Comparison of ENCODE assay signal across 17 mouse cellular contexts in genomic region chr7:128062456-128062855, GRCm38 (mm10). TPM values are rescaled to one million over a fixed set of nuclear protein-coding genes. Genes with fewer than 3 reads are reported as not detected.
A peak's percentile ranks its signal among the peaks of the same experiment; 100 is the strongest.
DNase-seq lines count a peak whose midpoint lies in the region; ATAC-seq and TF ChIP-seq lines count a peak whose summit lies in the region.
"Had no signal": no experiment of that assay in that cellular context is flagged by ENCODE, and none has a peak within 500 bp of the region (broad histone marks: within the 10 kb centered on the region; RNA-seq: fewer than 3 reads in every experiment).

TSS of gene Itgam (plus strand) at chr7:128062640.
TSS of gene Gm49368 (plus strand) at chr7:128062683.

- in situ Hi-C loops in CH12.LX (cut with MboI; ENCODE audit: low pct_ligation_motif_present, low pct_unique_long_range_greater_than_20kb, low sequenced_read_pairs), result no loop called here

- peaks cover 1% of the 10 kb centered on the region for H3K9me3 ChIP-seq in CH12.LX (replicated peaks; ENCODE audit: low read length)
- no peaks in the 10 kb centered on the region for H3K9me3 ChIP-seq in limb, embryonic 10.5 days (replicated peaks)

- H3K9ac ChIP-seq in CH12.LX (ENCODE audit: insufficient read depth, low read depth), result no peak within 1 kb of the TSS

- WGBS in limb, embryonic 10.5 days, result 91% methylated on average over 7 of the region's 7 CpGs

- peaks cover 5% of the 10 kb centered on the region for H3K27me3 ChIP-seq in CH12.LX (replicated peaks)
- no peaks in the 10 kb centered on the region for H3K27me3 ChIP-seq in limb, embryonic 10.5 days (ENCODE audit: low read depth, poor library complexity, severe bottlenecking)

- no peaks in the 10 kb centered on the region for H3K79me2 ChIP-seq in CH12.LX (replicated peaks; ENCODE audit: control insufficient read depth, extremely low read depth, insufficient read depth, poor library complexity, severe bottlenecking)

- 0 out of 2 replicates have a peak within 1 kb of the TSS, but pooled peaks have one; percentile 44 for H3K4me2 ChIP-seq in CH12.LX (ENCODE audit: insufficient read depth, low read depth, poor library complexity, severe bottlenecking)

- ATAC-seq in common myeloid progenitor, adult 5-6 weeks (replicated peaks; ENCODE audit: low read depth, poor library complexity, severe bottlenecking), result peak; percentile 60
- peak; percentile 65 for ATAC-seq in neutrophil, adult 5-6 weeks (ENCODE audit: extremely low read depth, insufficient number of reproducible peaks, low FRiP score, poor library complexity, severe bottlenecking)
- ATAC-seq: inflammation-experienced regulatory T-cells, adult 6 months had no signal

- no peak for TF ChIP-seq EP300 in CH12.LX (IDR thresholded peaks at IDR 0.05; ENCODE audit: low read length)

- no peak for TF ChIP-seq CTCF in CH12.LX (conservative IDR thresholded peaks at IDR 0.05 in 1 of 2, IDR thresholded peaks at IDR 0.05 in 1 of 2; ENCODE audit: low read depth in 2 of 2, low read length in 2 of 2)

- TF ChIP-seq RAD21 in CH12.LX (IDR thresholded peaks at IDR 0.05; ENCODE audit: low read depth, low read length), result no peak

- TF ChIP-seq POLR2A in CH12.LX (IDR thresholded peaks at IDR 0.05; ENCODE audit: low read depth, low read length), result no peak

- intact Hi-C loops in left cerebral cortex, postnatal 36 days (cut with DNase I), result no loop called here

- peaks cover 8 to 39% of the 10 kb centered on the region in 2 experiments for H3K4me1 ChIP-seq in CH12.LX (ENCODE audit: control insufficient read depth in 1 of 2, insufficient read depth in 2 of 2)
- H3K4me1 ChIP-seq in limb, embryonic 10.5 days, result 0 out of 2 replicates have a peak, but pooled peaks cover 2% of the 10 kb centered on the region

- H3K4me3 ChIP-seq in CH12.LX (replicated peaks in 1 of 3; ENCODE audit: low read depth in 2 of 3, low read length in 2 of 3, poor library complexity in 1 of 3), result no peak within 1 kb of the TSS
- H3K4me3 ChIP-seq in limb, embryonic 10.5 days, result no peak within 1 kb of the TSS
- H3K4me3 ChIP-seq: heart, adult 2 months had no signal

- DNase-seq in lung, postnatal 25 days (ENCODE audit: low spot score), result peak; percentile 36
- DNase-seq in lung, postnatal 10 days, result no peak
- no peak for DNase-seq in CH12.LX (ENCODE audit: extremely low read depth)
- DNase-seq in left cerebral cortex, postnatal 36 days (ENCODE audit: low spot score in 2 of 2), result no peak
- DNase-seq in limb, embryonic 10.5 days (ENCODE audit: low spot score), result no peak
- DNase-seq: adrenal gland, postnatal 14 days; cerebellum, adult 11-12 months; heart, adult 2 months; layer of hippocampus, adult 9-11 months; right cerebral cortex, postnatal 4 days had no signal

- H3K27ac ChIP-seq in CH12.LX (ENCODE audit: insufficient read depth, low read depth), result no peak within 1 kb of the TSS
- no peak within 1 kb of the TSS for H3K27ac ChIP-seq in limb, embryonic 10.5 days
- H3K27ac ChIP-seq: heart, adult 2 months had no signal

- H3K36me3 ChIP-seq in CH12.LX (replicated peaks in 1 of 2; ENCODE audit: control insufficient read depth in 1 of 2, insufficient read depth in 1 of 2, low read length in 1 of 2), result no peaks in the 10 kb centered on the region
- H3K36me3 ChIP-seq in limb, embryonic 10.5 days, result no peaks in the 10 kb centered on the region

- dilution Hi-C loops in CH12.LX (cut with MboI; ENCODE audit: extremely low pct_ligation_motif_present, extremely low pct_unique_long_range_greater_than_20kb, low sequenced_read_pairs), result no loop called here

TF ChIP-seq in CH12.LX, 34 proteins besides CTCF, POLR2A, EP300 and RAD21:
- no peak for TF ChIP-seq JUND (conservative IDR thresholded peaks at IDR 0.05; ENCODE audit: low read depth, low read length)
- no peak for TF ChIP-seq MAX (IDR thresholded peaks at IDR 0.05; ENCODE audit: low read length)
- TF ChIP-seq UBTF (IDR thresholded peaks at IDR 0.05; ENCODE audit: low read depth, low read length), result no peak
- TF ChIP-seq MAFK (IDR thresholded peaks at IDR 0.05; ENCODE audit: insufficient replicate concordance, low read length), result no peak
- no peak for TF ChIP-seq TBP (conservative IDR thresholded peaks at IDR 0.05; ENCODE audit: low read depth, low read length)
- TF ChIP-seq POLR2AphosphoS2 (IDR thresholded peaks at IDR 0.05; ENCODE audit: low read depth, low read length), result no peak
- TF ChIP-seq IRF4 (IDR thresholded peaks at IDR 0.05; ENCODE audit: low read depth, low read length), result no peak
- TF ChIP-seq TCF12 (IDR thresholded peaks at IDR 0.05; ENCODE audit: low read depth, low read length), result no peak
- no peak for TF ChIP-seq CHD2 (IDR thresholded peaks at IDR 0.05; ENCODE audit: low read length)
- no peak for TF ChIP-seq ZC3H11A (IDR thresholded peaks at IDR 0.05; ENCODE audit: low read depth, low read length)
- TF ChIP-seq JUN (IDR thresholded peaks at IDR 0.05; ENCODE audit: insufficient read depth, low read depth, low read length), result no peak
- no peak for TF ChIP-seq CHD1 (IDR thresholded peaks at IDR 0.05; ENCODE audit: low read depth, low read length)

RNA-seq across cellular contexts. Expression of gene Itgam, which starts in this region (rescaled TPM):
- total RNA-seq in CH12.LX (2012; rRNA removed), result 0.13 TPM in 2 replicates
- 0.48 and 0.50 TPM in 2 replicates for total RNA-seq in CH12.LX (2014; rRNA removed)
- polyA plus RNA-seq in CH12.LX (2012; ENCODE audit: insufficient read length, low read depth), result 1.1 TPM in 2 replicates
- 10.8 and 12.8 TPM in 2 replicates for total RNA-seq in common myeloid progenitor, adult 5-6 weeks (2017)
- 339 and 346 TPM in 2 replicates for total RNA-seq in neutrophil, adult 5-6 weeks (2017)
- 10 to 100 TPM; 10.2 to 12.1 TPM for total RNA-seq in left cerebral cortex, postnatal 36 days (2021)
- polyA plus RNA-seq in limb, embryonic 10.5 days (2016; fragmentation: Nextera tagmentation; extraction: Ambion mirVana), result 0.28 and 0.40 TPM in 2 replicates

RNA-seq across cellular contexts. Expression of gene Gm49368, which starts in this region (rescaled TPM):
- total RNA-seq in CH12.LX (2012; rRNA removed) (not detected in 2 replicates), CH12.LX (2014; rRNA removed) (not detected in 2 replicates)
- not detected in 2 replicates for polyA plus RNA-seq in CH12.LX (2012; ENCODE audit: insufficient read length, low read depth)
- not detected in 2 replicates for total RNA-seq in common myeloid progenitor, adult 5-6 weeks (2017)
- total RNA-seq in neutrophil, adult 5-6 weeks (2017), result 23.6 and 30.6 TPM in 2 replicates
- not detected for total RNA-seq in left cerebral cortex, postnatal 36 days (2021)
- polyA plus RNA-seq in limb, embryonic 10.5 days (2016; fragmentation: Nextera tagmentation; extraction: Ambion mirVana), result not detected in 2 replicates
- total RNA-seq: adrenal gland, postnatal 14 days; heart, postnatal 25 days; left cerebral cortex, postnatal 25 days had no signal
- polyA plus RNA-seq: heart, adult 2 months; kidney, embryonic 16.5 days; lung, embryonic 16.5 days had no signal

Comparison
In these comparisons a context has a peak if more than half of its experiments do, and no peak if none do; other contexts are left out.
1. RNA of gene Itgam (total RNA-seq): 339 to 346 TPM in neutrophil, adult 5-6 weeks; 10.8 to 12.8 TPM in common myeloid progenitor, adult 5-6 weeks, 10.2 to 12.1 TPM in left cerebral cortex, postnatal 36 days and 0.13 to 0.50 TPM in CH12.LX; every median in the first group is over 10 times any median in the second.
2. RNA of gene Gm49368 (total RNA-seq): 23.6 to 30.6 TPM in neutrophil, adult 5-6 weeks; not detected in CH12.LX, not detected in common myeloid progenitor, adult 5-6 weeks and not detected in left cerebral cortex, postnatal 36 days; every median in the first group is over 10 times any median in the second.